Mouse (Mus musculus) cortical plate, adult 2 months (tissue): ENCODE measurements around the gene Hnrnph3. TPM values are rescaled to one million over a fixed set of nuclear protein-coding genes. Genes with fewer than 3 reads are reported as not detected.

ENCODE experiments used
- H3K27ac ChIP-seq: fragments of 200-500 bp; 2 replicates; pipeline ENCODE4 v1.5.1; 2012; ENCODE audit warnings: low read length, control low read depth, inconsistent platforms; ENCODE audit not compliant: insufficient read depth
- H3K4me1 ChIP-seq: fragments of 200-500 bp; 2 replicates; pipeline ENCODE4 v1.6.1; 2011; ENCODE audit warnings: low read length; ENCODE audit not compliant: control insufficient read depth, insufficient read depth
- H3K4me3 ChIP-seq: fragments of 200-500 bp; 2 replicates; pipeline ENCODE4 v1.5.1; 2011; ENCODE audit warnings: mild to moderate bottlenecking, low read length, control low read depth; ENCODE audit not compliant: insufficient read depth
- CTCF ChIP-seq: fragments of 200-500 bp; IDR thresholded peaks from 2 replicates; pipeline ENCODE4 v1.5.1; 2011; ENCODE audit warnings: mild to moderate bottlenecking, control low read depth, low read length; ENCODE audit not compliant: insufficient read depth; ENCODE audit errors: extremely low read depth
- POLR2A ChIP-seq: fragments of 200-500 bp; IDR thresholded peaks from 2 replicates; pipeline ENCODE4 v1.6.1; 2011; ENCODE audit warnings: mild to moderate bottlenecking, low read length, control low read depth; ENCODE audit not compliant: insufficient read depth; ENCODE audit errors: extremely low read depth
- polyA plus RNA-seq: library from polyadenylated mRNA; depleted of rRNA; stranded (reverse); fragments of >200 nt; gene quantifications from 2 replicates; pipeline ENCODE4 v1.2.3, GENCODE M21; 2012

The Hnrnph3 gene
- polyA plus RNA-seq, 1 experiment: 78.7 TPM

GRCm38 (mm10) chr10:63004556-63004955 is 19.5 kb downstream of the Hnrnph3 start:
- TF ChIP-seq POLR2A (no peak), CTCF (no peak)
- Histone ChIP-seq H3K27ac (no peak overlapping the region), H3K4me1 (peaks cover 2% of the 10 kb centered on the region; the same call in 1 of the 2 replicates), H3K4me3 (no peak overlapping the region)

- Histone ChIP-seq H3K4me1 (peaks cover 2% of the 10 kb centered on the region; the same call in 1 of the 2 replicates), H3K27ac (no peak overlapping the region), H3K4me3 (no peak overlapping the region)
- TF ChIP-seq POLR2A: no peak
- no peak for TF ChIP-seq CTCF
These were observed 20.8 kb downstream of the Hnrnph3 start for GRCm38 (mm10) chr10:63003252-63003651.

- TF ChIP-seq POLR2A: no peak
- no peak for TF ChIP-seq CTCF
- Histone ChIP-seq H3K4me1 (peaks cover 2% of the 10 kb centered on the region; the same call in 1 of the 2 replicates), H3K27ac (no peak overlapping the region), H3K4me3 (no peak overlapping the region)
These were observed 23.4 kb downstream of the Hnrnph3 start for GRCm38 (mm10) chr10:63000584-63000983.

- no peak for TF ChIP-seq POLR2A
- TF ChIP-seq CTCF: no peak
- Histone ChIP-seq H3K27ac (no peak overlapping the region), H3K4me3 (no peak overlapping the region), H3K4me1 (no peaks in the 10 kb centered on the region)
These were observed 30.0 kb downstream of the Hnrnph3 start for GRCm38 (mm10) chr10:62993991-62994390.

GRCm38 (mm10) chr10:62990636-62991035 is 33.4 kb downstream of the Hnrnph3 start:
- no peak overlapping the region for H3K27ac ChIP-seq
- H3K4me3 ChIP-seq: no peak overlapping the region
- no peak for TF ChIP-seq POLR2A
- no peak for TF ChIP-seq CTCF
- no peaks in the 10 kb centered on the region; the same call in 1 of the 2 replicates for H3K4me1 ChIP-seq

- Histone ChIP-seq H3K4me1 (no peaks in the 10 kb centered on the region; the same call in 1 of the 2 replicates), H3K4me3 (no peak overlapping the region), H3K27ac (no peak overlapping the region)
- TF ChIP-seq CTCF (peak; percentile 30), POLR2A (no peak)
These were observed 36.7 kb downstream of the Hnrnph3 start for GRCm38 (mm10) chr10:62987341-62987740.

GRCm38 (mm10) chr10:62984495-62984894 is 39.5 kb downstream of the Hnrnph3 start:
- Histone ChIP-seq H3K4me1 (peaks cover 7% of the 10 kb centered on the region), H3K4me3 (no peak overlapping the region), H3K27ac (no peak overlapping the region)
- TF ChIP-seq POLR2A: no peak
- TF ChIP-seq CTCF: no peak

GRCm38 (mm10) chr10:62984072-62984471 is 39.9 kb downstream of the Hnrnph3 start:
- Histone ChIP-seq H3K4me3 (no peak overlapping the region), H3K4me1 (peaks cover 7% of the 10 kb centered on the region), H3K27ac (no peak overlapping the region)
- TF ChIP-seq POLR2A (no peak), CTCF (no peak)

GRCm38 (mm10) chr10:62980039-62980954 is 43.7 kb downstream of the Hnrnph3 start, which contains the start of gene Rufy2:
Gene Rufy2 (plus strand): TSS chr10:62980223.
- peak; percentile 31; the same call in 1 of the 2 replicates for TF ChIP-seq CTCF
- peak; percentile 65; the same call in 1 of the 2 replicates for TF ChIP-seq POLR2A
- peaks cover 7% of the 10 kb centered on the region for H3K4me1 ChIP-seq
- H3K27ac ChIP-seq: peak within 1 kb of the TSS; percentile 78
- peak within 1 kb of the TSS; percentile 62 for H3K4me3 ChIP-seq

GRCm38 (mm10) chr10:62979667-62980038 is 44.4 kb downstream of the Hnrnph3 start:
- peaks cover 7% of the 10 kb centered on the region for H3K4me1 ChIP-seq
- H3K27ac ChIP-seq: peak overlapping the region; percentile 73
- peak overlapping the region; percentile 62 for H3K4me3 ChIP-seq
- TF ChIP-seq POLR2A (no peak), CTCF (no peak)
